Mouse (Mus musculus): ENCODE results near the gene Methig1. TPM values are rescaled to one million over a fixed set of nuclear protein-coding genes. Genes with fewer than 3 reads are reported as not detected.

Methig1 gene
- polyA plus RNA-seq, 1 experiment from 2014 or later, result 0.19 TPM

DNA sequence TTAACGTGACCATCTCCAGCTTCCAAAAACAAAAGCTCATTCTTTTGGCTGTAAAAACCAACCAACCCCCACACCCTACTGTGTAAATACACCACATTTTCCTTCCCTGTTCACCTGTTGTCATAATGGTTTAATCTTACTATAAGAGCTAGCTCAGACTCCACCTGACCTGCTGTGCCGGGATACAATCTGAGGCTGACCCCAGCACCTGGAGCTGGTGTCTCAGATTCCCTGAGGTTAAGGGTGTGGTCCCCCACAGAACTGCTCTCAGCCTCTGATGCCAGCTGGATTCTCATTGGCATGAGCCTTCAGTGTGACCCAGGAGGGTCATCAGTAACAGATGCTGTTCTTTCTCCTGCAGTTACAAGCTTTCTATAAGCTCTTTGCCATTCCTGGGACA, 27.2 kb downstream of the Methig1 start:
- H3K27me3 ChIP-seq (ENCODE audit: control insufficient read depth, insufficient read depth, low read length), result no peaks in the 10 kb centered on the region
- no peaks in the 10 kb centered on the region for H3K4me1 ChIP-seq (replicated peaks; ENCODE audit: control insufficient read depth, insufficient read depth, low read length)
- 76% methylated on average over 2 of the region's 2 CpGs for WGBS
- H3K9me3 ChIP-seq (ENCODE audit: control insufficient read depth, low read length), result no peaks in the 10 kb centered on the region
- no peak for DNase-seq (ENCODE audit: low spot score)
- no peak overlapping the region for H3K9ac ChIP-seq (ENCODE audit: low read depth, low read length)
- no peak for ATAC-seq (ENCODE audit: low FRiP score)
- no peak overlapping the region for H3K4me3 ChIP-seq (ENCODE audit: low read depth, low read length)
- H3K27ac ChIP-seq (ENCODE audit: low read depth, low read length), result no peak overlapping the region
- H3K36me3 ChIP-seq (ENCODE audit: control insufficient read depth, insufficient read depth, low read length), result no peaks in the 10 kb centered on the region
- H3K4me2 ChIP-seq (replicated peaks; ENCODE audit: low read depth, low read length), result no peak overlapping the region

DNA sequence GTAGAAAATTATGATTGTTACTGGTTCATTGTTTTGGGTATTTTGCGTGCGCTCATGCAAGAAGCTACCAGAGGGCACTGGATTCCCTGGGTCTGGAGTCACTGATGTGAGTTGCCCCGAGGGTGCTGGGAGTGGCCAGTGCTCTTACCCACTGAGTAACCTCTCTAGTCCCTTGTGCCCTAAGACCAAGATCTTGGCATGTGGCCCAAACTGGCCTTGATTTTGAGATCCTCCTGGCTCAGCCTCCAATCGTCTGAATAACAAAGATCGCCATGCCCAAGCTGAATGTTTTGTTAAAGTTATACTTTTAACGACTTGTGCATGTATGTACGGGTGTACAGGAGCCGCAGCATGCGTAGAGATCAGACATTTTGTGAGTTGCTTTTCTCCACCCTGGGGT, 32.8 kb downstream of the Methig1 start:
- no peaks in the 10 kb centered on the region for H3K36me3 ChIP-seq (ENCODE audit: control insufficient read depth, insufficient read depth, low read length)
- DNase-seq (ENCODE audit: low spot score), result no peak
- 91% methylated on average over 9 of the region's 9 CpGs for WGBS
- H3K9me3 ChIP-seq (ENCODE audit: control insufficient read depth, low read length), result no peaks in the 10 kb centered on the region
- no peak for ATAC-seq (ENCODE audit: low FRiP score)
- H3K4me1 ChIP-seq (replicated peaks; ENCODE audit: control insufficient read depth, insufficient read depth, low read length), result no peaks in the 10 kb centered on the region
- no peak overlapping the region for H3K9ac ChIP-seq (ENCODE audit: low read depth, low read length)
- H3K27me3 ChIP-seq (ENCODE audit: control insufficient read depth, insufficient read depth, low read length), result no peaks in the 10 kb centered on the region
- H3K4me2 ChIP-seq (replicated peaks; ENCODE audit: low read depth, low read length), result no peak overlapping the region
- H3K4me3 ChIP-seq (ENCODE audit: low read depth, low read length), result no peak overlapping the region
- H3K27ac ChIP-seq (ENCODE audit: low read depth, low read length), result no peak overlapping the region

DNA sequence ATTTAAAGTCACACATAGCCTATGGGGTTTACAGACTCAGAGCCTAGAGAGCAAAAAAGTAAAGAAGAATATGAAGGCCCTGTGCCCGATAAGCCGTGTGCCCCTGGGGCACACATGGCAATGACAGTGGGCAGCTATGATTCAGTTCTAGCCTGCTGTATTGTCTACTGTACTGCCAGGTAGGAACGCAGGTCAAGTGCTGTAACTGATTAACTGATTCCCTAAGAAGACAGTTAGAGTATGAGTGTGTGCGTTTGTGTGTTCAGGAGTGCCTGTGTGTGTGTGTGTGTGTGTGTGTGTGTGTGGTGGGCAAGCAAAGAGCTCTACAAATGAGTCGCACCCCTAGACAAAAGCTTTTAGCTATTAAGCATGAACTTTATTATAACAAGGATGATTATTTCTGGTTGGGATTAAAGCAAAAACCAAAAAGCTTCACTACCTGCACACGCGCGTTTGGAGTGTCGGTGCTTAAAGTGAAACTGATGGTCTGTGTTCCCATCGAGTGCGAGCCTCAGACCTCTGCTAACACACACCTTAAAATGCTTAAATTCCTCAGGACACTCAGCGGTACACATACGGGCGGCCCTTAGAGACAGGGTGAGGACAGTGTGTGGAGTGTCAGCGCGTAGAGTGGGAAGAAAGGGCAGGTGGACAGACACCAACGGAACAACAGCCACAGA, 34.7 kb downstream of the Methig1 start:
- Histone ChIP-seq H3K9ac (ENCODE audit: low read depth, low read length) (no peak overlapping the region), H3K4me2 (replicated peaks; ENCODE audit: low read depth, low read length) (no peak overlapping the region), H3K36me3 (ENCODE audit: control insufficient read depth, insufficient read depth, low read length) (no peaks in the 10 kb centered on the region), H3K4me1 (replicated peaks; ENCODE audit: control insufficient read depth, insufficient read depth, low read length) (no peaks in the 10 kb centered on the region), H3K4me3 (ENCODE audit: low read depth, low read length) (no peak overlapping the region), H3K27me3 (ENCODE audit: control insufficient read depth, insufficient read depth, low read length) (no peaks in the 10 kb centered on the region), H3K27ac (ENCODE audit: low read depth, low read length) (no peak overlapping the region), H3K9me3 (ENCODE audit: control insufficient read depth, low read length) (no peaks in the 10 kb centered on the region)
- ATAC-seq (ENCODE audit: low FRiP score) (no peak), DNase-seq (ENCODE audit: low spot score) (no peak)
- 95% methylated on average over 17 of the region's 17 CpGs for WGBS

DNA sequence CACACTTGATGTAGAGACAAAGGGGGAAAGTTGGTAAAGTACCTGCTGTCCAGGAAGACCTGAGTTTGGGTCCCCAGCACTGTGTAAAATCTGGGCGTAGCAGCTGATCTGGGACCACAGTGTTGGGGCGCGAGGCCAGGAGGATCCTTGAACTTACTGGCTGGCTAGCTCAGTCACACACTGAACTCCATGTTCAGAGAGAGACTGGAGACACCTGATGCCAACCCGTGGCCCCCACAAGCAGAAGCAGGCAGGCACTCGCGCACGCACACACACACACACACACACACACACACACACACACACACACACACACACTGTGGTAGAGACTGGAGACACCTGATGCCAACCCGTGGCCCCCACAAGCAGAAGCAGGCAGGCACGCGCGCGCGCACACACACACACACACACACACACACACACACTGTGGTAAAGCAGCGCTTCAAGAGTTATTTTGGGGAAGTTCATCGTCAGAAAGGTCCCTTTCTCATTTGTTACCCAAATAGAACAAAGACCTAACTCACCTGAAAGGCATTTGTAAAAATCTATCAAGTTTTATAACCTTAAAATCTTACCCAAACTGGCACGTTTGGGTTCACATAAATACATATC, 35.4 kb downstream of the Methig1 start:
- 90% methylated on average over 16 of the region's 16 CpGs for WGBS
- no peaks in the 10 kb centered on the region for H3K36me3 ChIP-seq (ENCODE audit: control insufficient read depth, insufficient read depth, low read length)
- H3K9ac ChIP-seq (ENCODE audit: low read depth, low read length), result no peak overlapping the region
- H3K27me3 ChIP-seq (ENCODE audit: control insufficient read depth, insufficient read depth, low read length), result no peaks in the 10 kb centered on the region
- DNase-seq (ENCODE audit: low spot score) (no peak), ATAC-seq (ENCODE audit: low FRiP score) (no peak)
- H3K9me3 ChIP-seq (ENCODE audit: control insufficient read depth, low read length), result no peaks in the 10 kb centered on the region
- no peak overlapping the region for H3K27ac ChIP-seq (ENCODE audit: low read depth, low read length)
- no peaks in the 10 kb centered on the region for H3K4me1 ChIP-seq (replicated peaks; ENCODE audit: control insufficient read depth, insufficient read depth, low read length)
- no peak overlapping the region for H3K4me3 ChIP-seq (ENCODE audit: low read depth, low read length)
- no peak overlapping the region for H3K4me2 ChIP-seq (replicated peaks; ENCODE audit: low read depth, low read length)

DNA sequence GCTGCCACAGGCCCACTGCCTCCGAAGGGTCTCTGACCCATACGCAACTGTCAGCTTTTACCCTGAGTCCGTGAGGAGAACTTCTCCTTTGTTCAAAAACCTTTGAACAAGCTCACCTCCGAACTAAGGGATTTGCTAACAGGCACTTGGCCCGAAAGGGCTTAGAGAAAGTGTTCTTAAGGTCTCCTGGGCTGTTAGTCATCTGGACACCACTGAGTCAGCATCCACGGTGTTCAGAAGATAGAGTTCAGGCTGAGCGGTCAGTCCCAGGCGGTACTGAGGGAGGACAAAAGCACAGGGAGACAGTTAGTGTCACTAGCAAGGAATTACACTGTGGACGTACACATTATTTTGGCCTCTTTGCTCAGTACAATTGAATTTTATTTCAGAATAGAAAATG, 35.9 kb downstream of the Methig1 start:
- 70% methylated on average over 9 of the region's 9 CpGs for WGBS
- no peak overlapping the region for H3K4me2 ChIP-seq (replicated peaks; ENCODE audit: low read depth, low read length)
- H3K27me3 ChIP-seq (ENCODE audit: control insufficient read depth, insufficient read depth, low read length), result no peaks in the 10 kb centered on the region
- no peaks in the 10 kb centered on the region for H3K4me1 ChIP-seq (replicated peaks; ENCODE audit: control insufficient read depth, insufficient read depth, low read length)
- no peak overlapping the region for H3K4me3 ChIP-seq (ENCODE audit: low read depth, low read length)
- DNase-seq (ENCODE audit: low spot score), result no peak
- H3K36me3 ChIP-seq (ENCODE audit: control insufficient read depth, insufficient read depth, low read length), result 0 out of 2 replicates have a peak, but pooled peaks cover 3% of the 10 kb centered on the region
- H3K27ac ChIP-seq (ENCODE audit: low read depth, low read length), result no peak overlapping the region
- H3K9ac ChIP-seq (ENCODE audit: low read depth, low read length), result no peak overlapping the region
- ATAC-seq (ENCODE audit: low FRiP score), result no peak
- H3K9me3 ChIP-seq (ENCODE audit: control insufficient read depth, low read length), result no peaks in the 10 kb centered on the region

DNA sequence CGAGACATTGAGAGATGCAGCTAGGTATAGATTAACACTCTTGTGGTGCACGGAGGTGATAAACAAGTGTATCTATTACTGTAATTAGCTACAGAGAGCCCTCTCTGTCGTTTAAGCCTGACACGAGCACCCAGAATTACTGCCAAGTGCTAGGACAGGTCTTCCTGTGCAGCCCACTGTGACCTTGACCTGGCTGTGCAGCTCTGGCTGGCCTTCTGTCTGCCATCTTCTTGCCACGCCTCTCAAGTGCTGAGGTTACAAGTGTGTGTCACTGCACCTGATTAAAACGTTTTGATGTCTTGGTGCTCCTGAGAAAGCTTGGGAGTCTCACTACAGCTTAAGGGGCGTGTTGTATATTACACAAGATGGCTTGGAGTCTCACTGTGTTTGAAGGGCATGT, 38.1 kb downstream of the Methig1 start:
- WGBS, result 85% methylated on average over 7 of the region's 7 CpGs
- H3K27me3 ChIP-seq (ENCODE audit: control insufficient read depth, insufficient read depth, low read length), result no peaks in the 10 kb centered on the region
- ATAC-seq (ENCODE audit: low FRiP score) (no peak), DNase-seq (ENCODE audit: low spot score) (no peak)
- no peak overlapping the region for H3K27ac ChIP-seq (ENCODE audit: low read depth, low read length)
- no peak overlapping the region for H3K9ac ChIP-seq (ENCODE audit: low read depth, low read length)
- no peaks in the 10 kb centered on the region for H3K9me3 ChIP-seq (ENCODE audit: control insufficient read depth, low read length)
- no peak overlapping the region for H3K4me2 ChIP-seq (replicated peaks; ENCODE audit: low read depth, low read length)
- H3K4me1 ChIP-seq (replicated peaks; ENCODE audit: control insufficient read depth, insufficient read depth, low read length), result no peaks in the 10 kb centered on the region
- no peak overlapping the region for H3K4me3 ChIP-seq (ENCODE audit: low read depth, low read length)
- H3K36me3 ChIP-seq (ENCODE audit: control insufficient read depth, insufficient read depth, low read length), result 0 out of 2 replicates have a peak, but pooled peaks cover 3% of the 10 kb centered on the region

DNA sequence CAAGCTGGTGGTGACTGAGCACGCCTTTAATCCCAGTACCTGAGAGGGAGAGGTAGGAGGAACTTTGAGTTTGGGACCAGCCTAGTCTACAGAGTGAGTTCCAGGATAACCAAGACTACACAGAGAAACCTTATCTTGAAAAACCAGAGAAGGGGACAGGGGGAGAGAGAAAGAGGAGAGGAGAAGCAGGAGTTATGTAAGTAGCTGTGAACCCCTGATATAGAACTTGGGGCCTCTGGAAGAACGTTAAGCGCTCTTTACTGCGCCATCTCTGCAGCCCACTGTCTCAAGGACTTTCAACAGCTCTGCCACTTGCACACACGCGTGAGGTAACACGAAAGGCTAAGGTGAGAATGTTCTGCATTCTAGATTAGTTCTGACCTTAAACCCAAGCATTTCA, 38.6 kb downstream of the Methig1 start:
- Histone ChIP-seq H3K27me3 (ENCODE audit: control insufficient read depth, insufficient read depth, low read length) (no peaks in the 10 kb centered on the region), H3K4me2 (replicated peaks; ENCODE audit: low read depth, low read length) (no peak overlapping the region), H3K4me3 (ENCODE audit: low read depth, low read length) (no peak overlapping the region), H3K9ac (ENCODE audit: low read depth, low read length) (no peak overlapping the region), H3K36me3 (ENCODE audit: control insufficient read depth, insufficient read depth, low read length) (0 out of 2 replicates have a peak, but pooled peaks cover 3% of the 10 kb centered on the region), H3K9me3 (ENCODE audit: control insufficient read depth, low read length) (no peaks in the 10 kb centered on the region), H3K27ac (ENCODE audit: low read depth, low read length) (no peak overlapping the region), H3K4me1 (replicated peaks; ENCODE audit: control insufficient read depth, insufficient read depth, low read length) (no peaks in the 10 kb centered on the region)
- DNase-seq (ENCODE audit: low spot score) (no peak), ATAC-seq (ENCODE audit: low FRiP score) (no peak)
- 95% methylated on average over 7 of the region's 7 CpGs for WGBS

DNA sequence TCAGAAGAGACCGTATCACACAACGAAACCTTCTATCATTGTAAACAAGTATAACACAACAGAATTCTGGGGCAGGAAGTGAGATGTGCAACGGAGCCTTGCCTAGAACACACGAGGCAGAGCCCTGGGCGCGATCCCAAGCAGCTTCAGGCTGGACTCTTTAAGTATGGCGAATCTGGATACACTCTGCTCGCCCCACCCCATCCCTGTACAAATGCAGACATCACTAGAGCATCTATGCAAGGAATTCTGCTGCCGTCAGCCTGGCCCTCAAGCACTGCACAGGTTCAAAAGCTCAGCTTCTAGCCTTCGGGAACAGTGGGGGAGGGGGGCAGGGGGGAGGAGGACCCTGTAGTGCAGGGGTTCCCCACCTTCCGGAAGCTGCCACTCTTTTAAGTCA, 40.1 kb downstream of the Methig1 start:
- peaks cover 5% of the 10 kb centered on the region; the same call in 1 of the 2 replicates for H3K36me3 ChIP-seq (ENCODE audit: control insufficient read depth, insufficient read depth, low read length)
- WGBS, result 89% methylated on average over 11 of the region's 11 CpGs
- no peak for ATAC-seq (ENCODE audit: low FRiP score)

DNA sequence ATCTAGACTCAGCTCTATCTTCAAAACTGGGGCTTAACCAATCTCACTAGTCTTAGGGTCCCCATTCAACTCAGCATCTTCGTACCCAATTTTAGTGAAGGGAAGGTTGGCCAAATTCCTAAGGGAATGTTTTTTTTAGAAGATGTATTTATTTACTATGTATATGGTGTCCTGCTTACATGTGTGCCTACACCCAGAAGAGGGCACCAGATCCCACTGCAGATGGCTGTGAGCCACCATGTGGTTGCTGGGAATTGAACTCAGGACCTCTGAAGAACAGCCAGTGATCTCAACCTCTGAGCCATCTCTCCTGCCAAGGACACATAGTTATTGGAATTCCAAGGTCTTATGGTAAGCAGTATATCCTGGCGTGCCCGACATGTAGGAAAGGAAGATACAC, 42.6 kb downstream of the Methig1 start:
- Histone ChIP-seq H3K4me1 (replicated peaks; ENCODE audit: control insufficient read depth, insufficient read depth, low read length) (no peaks in the 10 kb centered on the region), H3K4me2 (replicated peaks; ENCODE audit: low read depth, low read length) (no peak overlapping the region), H3K9ac (ENCODE audit: low read depth, low read length) (no peak overlapping the region), H3K36me3 (ENCODE audit: control insufficient read depth, insufficient read depth, low read length) (peaks cover 13% of the 10 kb centered on the region), H3K4me3 (ENCODE audit: low read depth, low read length) (no peak overlapping the region), H3K27me3 (ENCODE audit: control insufficient read depth, insufficient read depth, low read length) (no peaks in the 10 kb centered on the region), H3K27ac (ENCODE audit: low read depth, low read length) (no peak overlapping the region), H3K9me3 (ENCODE audit: control insufficient read depth, low read length) (no peaks in the 10 kb centered on the region)
- ATAC-seq (ENCODE audit: low FRiP score), result no peak
- WGBS, result 96% methylated on average over 3 of the region's 3 CpGs
- DNase-seq (ENCODE audit: low spot score), result no peak

More for the DNA sequence above, 40.1 kb downstream of the Methig1 start:
- Histone ChIP-seq H3K27ac (ENCODE audit: low read depth, low read length) (no peak overlapping the region), H3K4me3 (ENCODE audit: low read depth, low read length) (no peak overlapping the region), H3K9ac (ENCODE audit: low read depth, low read length) (no peak overlapping the region), H3K4me2 (replicated peaks; ENCODE audit: low read depth, low read length) (no peak overlapping the region), H3K4me1 (replicated peaks; ENCODE audit: control insufficient read depth, insufficient read depth, low read length) (no peaks in the 10 kb centered on the region), H3K27me3 (ENCODE audit: control insufficient read depth, insufficient read depth, low read length) (no peaks in the 10 kb centered on the region), H3K9me3 (ENCODE audit: control insufficient read depth, low read length) (no peaks in the 10 kb centered on the region)
- DNase-seq (ENCODE audit: low spot score), result no peak

All from hindbrain, embryonic 11.5 days (tissue).